Mouse (Mus musculus): ENCODE measurements around the gene Col26a1.

DNA sequence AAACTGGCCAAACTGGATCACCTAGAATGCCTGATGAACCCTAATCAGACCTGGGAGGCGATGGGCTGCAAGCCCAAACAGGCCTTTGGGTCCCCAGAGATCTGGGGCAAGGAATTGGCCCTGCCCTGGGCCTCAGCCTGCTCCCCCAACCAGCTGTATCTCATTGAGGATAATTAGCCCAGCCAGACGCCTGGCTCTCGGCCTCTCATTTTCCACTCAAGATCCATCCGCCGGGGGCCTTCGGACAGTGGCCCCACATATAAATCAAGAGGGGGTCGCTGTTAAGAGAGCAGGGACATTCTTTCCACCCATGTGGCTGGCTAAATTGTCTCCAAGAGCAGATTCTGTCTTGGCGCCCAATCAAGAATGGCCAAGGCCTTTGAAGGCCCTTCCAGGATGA lies 178.9 kb downstream of the Col26a1 start:
- no peak for TF ChIP-seq CTCF (IDR thresholded peaks at IDR 0.05; ENCODE audit: control insufficient read depth, insufficient read depth, low read length)
- no peak for TF ChIP-seq POLR2A (IDR thresholded peaks at IDR 0.05; ENCODE audit: borderline replicate concordance, control insufficient read depth, low read depth, low read length)

All from bone marrow, adult 2 months (tissue).